Mouse (Mus musculus) left cerebral cortex, postnatal 36 days (tissue): Measurements from ENCODE around the gene Mfsd4b1. TPM values are rescaled to one million over a fixed set of nuclear protein-coding genes. Genes with fewer than 3 reads are reported as not detected.
"Not testable (repeated sequence)": the region's sequence is repeated elsewhere in the genome, so short reads cannot be mapped to it uniquely, and the experiment has no call there.

Source experiments
- DNase-seq, 2 experiments: peaks; one replicate each; pipeline ENCODE4 v3.0.0; 2021 to 2022; ENCODE audit warnings: low spot score in 2 of 2, mixed read lengths in 1 of 2
- intact Hi-C: fragments of 180-260 bp; cut with DNase I; formaldehyde crosslinking; loops from one replicate; pipeline ENCODE4 v1.15.1; 2025
- total RNA-seq, 2 experiments: library from RNA; stranded (reverse); gene quantifications; 2 replicates each; pipeline ENCODE4 v1.2.3; 2021

Mfsd4b1 gene
- total RNA-seq, 2 experiments from 2014 or later: 0.57 to 0.79 TPM

DNA sequence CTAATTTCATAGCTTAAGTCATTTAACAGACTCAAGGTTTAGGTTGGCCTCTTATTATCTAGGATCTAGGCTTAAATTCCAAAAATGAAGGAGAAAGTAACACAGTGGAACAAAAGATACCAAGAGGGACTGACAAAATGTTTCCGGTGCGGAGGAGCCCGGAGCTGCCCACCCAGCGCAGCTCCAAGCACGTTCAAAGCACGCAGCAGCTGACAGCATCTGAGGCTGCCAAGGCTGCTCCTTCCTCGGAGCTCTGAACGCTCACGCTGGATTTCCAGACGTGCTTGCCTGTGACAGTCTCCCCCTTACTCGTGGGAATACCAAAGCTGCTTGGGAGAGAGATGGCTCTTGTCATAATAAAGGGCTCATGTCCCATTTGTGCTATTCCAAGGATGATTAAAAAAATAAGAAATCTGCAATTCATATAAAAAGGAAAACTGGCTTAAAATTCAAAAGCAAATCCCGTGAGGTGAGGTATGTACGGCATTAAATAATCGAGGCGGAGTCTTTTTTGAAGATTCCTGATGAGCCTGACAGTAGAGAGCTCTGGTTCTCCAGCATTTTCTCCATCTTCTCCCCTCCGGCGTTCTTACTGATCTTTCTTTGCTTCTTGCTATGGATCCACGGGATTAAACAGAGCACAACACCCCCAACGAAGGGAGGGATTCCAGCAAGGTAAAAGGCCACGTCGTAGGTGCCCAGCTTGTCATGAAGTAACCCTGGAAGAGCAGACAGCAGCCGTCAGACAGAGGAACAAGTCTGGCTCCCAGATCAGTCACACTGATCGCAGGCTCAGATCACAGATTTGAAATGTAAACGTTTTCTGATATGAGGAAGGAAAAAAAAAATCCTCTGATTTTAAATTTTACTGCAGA lies 11.9 kb upstream of the Mfsd4b1 start:
- peak; percentile 51 to 64 for DNase-seq
- intact Hi-C loops: no loop called here

DNA sequence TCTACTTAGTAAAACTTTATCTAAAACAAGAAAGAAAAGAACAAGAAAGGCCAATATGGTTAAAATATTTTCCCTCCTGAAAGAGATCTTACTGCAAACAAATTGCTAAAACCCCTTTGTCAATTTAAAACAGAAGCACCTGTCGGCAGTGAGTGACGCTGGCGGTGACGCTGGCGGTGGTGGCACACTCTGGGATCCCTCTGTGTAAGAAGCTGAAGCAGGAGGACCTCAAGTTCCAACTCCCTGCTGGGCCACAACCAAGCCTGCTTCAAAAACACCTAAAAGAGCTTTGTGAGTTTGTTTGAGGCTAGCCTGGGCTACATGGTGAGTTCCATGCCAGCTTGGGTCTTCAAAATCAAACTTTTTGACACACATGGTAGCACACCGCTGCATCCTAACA lies 9.9 kb upstream of the Mfsd4b1 start:
- intact Hi-C loops: no loop called here
- no peak for DNase-seq

DNA sequence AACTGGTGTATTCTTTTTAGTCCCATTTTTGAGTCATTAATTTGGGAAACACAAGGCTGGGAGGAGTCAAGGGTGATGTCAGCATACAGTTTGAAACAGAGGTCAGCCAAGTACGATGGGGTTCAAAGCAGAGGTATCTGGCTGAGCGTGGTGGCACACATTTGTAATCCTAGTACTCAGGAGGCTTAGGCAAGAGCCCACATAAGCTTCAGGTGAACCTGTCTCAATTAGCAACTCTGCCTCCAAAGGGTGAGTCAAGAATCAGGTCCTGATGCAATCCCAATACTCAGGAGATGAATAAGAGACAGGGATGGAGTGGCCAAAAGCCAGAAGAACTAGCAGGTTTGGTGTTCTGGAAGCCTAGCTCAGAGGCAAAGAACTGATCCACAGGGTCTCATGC lies 7.8 kb upstream of the Mfsd4b1 start:
- intact Hi-C loops: no loop called here
- no peak for DNase-seq

- no peak for DNase-seq
- intact Hi-C loops: no loop called here
These were observed 5.6 kb upstream of the Mfsd4b1 start for GRCm38 (mm10) chr10:40030716-40031115.

- no peak for DNase-seq
- intact Hi-C loops: loop anchor here (5.0 kb wide), 1 partner anchor 72 kb away; no protein-coding TSS in a partner anchor
These were observed 4.5 kb upstream of the Mfsd4b1 start for GRCm38 (mm10) chr10:40029610-40030009.

GRCm38 (mm10) chr10:40028091-40028490 lies 3.0 kb upstream of the Mfsd4b1 start:
- intact Hi-C loops: loop anchor here (5.0 kb wide), 1 partner anchor 71 kb away; no protein-coding TSS in a partner anchor
- DNase-seq: no peak

GRCm38 (mm10) chr10:40026546-40026945 lies 1.5 kb upstream of the Mfsd4b1 start:
- intact Hi-C loops: loop anchor here (5.0 kb wide), 1 partner anchor 69 kb away; no protein-coding TSS in a partner anchor
- DNase-seq: no peak

DNA sequence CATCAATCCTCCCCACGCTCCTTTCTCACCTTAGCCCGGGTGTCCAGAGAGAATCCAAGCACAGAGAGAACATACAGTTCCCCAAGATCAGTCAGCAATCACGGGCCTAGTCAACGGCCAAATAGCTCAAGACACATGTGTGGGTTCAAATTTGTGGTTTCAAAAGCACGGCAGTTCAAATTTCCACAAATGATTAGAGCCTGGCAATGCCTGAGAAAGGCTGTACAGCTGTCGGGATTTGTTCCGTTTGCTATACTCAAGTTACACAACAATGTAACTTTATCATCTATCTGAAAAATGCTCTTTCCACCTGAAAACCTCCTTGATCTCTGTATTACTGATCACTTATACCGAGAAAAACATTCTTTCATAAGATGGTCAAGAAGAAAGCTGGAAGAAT lies 492 bp upstream of the Mfsd4b1 start:
- intact Hi-C loops: loop anchor here (5.0 kb wide), 1 partner anchor 68 kb away; no protein-coding TSS in a partner anchor
- no peak for DNase-seq

DNA sequence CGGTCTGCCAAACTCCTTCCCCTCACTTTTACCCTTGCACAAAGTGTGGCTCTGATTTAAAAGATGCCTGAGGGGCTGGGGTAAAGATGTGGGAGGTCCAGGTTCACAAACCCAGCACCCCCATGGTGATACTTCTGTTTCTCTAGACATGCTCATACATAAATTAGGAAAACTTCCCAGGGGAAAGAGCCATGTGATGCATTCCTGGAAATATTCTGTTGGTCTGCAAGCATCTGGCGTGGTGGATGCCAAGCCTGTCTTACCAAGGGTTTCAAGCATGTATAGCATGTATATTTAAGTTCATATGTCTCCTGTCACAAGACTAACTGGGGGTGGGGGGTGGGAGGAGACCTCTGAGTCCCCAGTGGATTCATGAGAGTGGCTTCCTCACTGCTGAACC lies 4.7 kb downstream of the Mfsd4b1 start:
- no peak for DNase-seq
- intact Hi-C loops: no loop called here

GRCm38 (mm10) chr10:40019492-40019891 lies 5.6 kb downstream of the Mfsd4b1 start:
- DNase-seq: no peak

GRCm38 (mm10) chr10:40018261-40018860 lies 6.7 kb downstream of the Mfsd4b1 start:
- no peak for DNase-seq
- intact Hi-C loops: no loop called here

More at GRCm38 (mm10) chr10:40019492-40019891, 5.6 kb downstream of the Mfsd4b1 start:
- intact Hi-C loops: no loop called here

DNA sequence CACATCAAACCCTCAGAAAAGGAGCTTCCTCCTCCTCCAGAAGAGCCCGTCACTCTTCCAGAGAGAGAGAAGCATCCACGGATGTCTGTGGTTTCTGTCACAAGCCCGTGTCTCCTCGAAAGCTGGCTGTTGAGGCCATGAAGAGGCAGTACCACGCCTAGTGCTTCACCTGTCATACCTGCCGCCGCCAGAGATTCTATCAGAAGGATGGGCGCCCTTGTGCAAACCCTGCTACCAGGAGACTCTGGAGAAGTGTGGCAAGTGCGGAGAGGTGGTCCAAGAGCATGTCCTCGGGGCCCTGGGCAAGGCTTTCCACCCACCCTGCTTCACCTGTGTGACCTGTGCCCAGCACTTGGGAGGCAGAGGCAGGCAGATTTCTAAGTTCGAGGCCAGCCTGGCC lies 15.5 kb downstream of the Mfsd4b1 start:
- intact Hi-C loops: no loop called here
- DNase-seq: no peak

DNA sequence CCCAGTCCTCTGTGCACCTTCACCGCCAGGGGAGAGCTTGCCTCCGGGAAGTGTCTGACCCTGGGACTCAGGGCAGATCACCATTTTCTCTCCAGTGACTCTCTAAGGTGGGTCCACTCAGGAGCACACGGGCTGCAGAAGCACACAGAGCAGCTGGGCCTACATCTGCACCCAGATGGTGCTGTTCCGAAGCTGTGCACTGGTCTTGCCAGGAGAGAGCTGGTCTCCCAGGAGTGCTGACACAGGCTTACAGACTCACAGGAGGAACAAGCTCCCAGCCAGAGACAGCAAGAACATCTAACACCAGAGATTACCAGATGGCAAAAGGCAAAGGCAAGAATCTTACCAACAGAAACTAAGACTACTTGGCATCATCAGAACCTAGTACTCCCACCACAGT lies 16.2 kb downstream of the Mfsd4b1 start:
- intact Hi-C loops, DNase-seq: not testable (repeated sequence)

GRCm38 (mm10) chr10:40007953-40008352 lies 17.1 kb downstream of the Mfsd4b1 start:
- intact Hi-C loops: no loop called here
- DNase-seq: no peak

- intact Hi-C loops: no loop called here
- DNase-seq: no peak
These were observed 18.1 kb downstream of the Mfsd4b1 start for GRCm38 (mm10) chr10:40006963-40007362.

- DNase-seq: no peak
- intact Hi-C loops: no loop called here
These were observed 24.3 kb downstream of the Mfsd4b1 start for GRCm38 (mm10) chr10:40000746-40001145.

DNA sequence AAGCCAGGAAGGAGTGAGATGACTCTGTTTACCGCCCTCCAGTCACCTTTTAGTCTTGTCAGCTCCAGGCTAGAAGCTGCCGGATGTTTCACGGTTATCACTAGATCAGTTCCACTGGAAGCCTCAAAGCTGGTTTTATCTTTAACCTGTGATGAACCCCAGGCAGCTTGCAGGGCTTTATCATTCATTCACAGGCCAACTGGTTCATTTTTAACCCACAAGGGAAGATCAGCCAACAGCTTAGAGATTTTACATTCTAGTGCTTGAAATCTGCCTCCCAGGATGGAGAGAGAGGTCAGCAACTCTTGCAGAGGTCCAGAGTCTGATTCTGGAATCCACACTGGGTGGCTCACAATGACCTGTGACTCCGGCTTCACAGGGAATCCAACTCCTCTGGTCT lies 33.9 kb downstream of the Mfsd4b1 start:
- DNase-seq: no peak
- intact Hi-C loops: no loop called here

DNA sequence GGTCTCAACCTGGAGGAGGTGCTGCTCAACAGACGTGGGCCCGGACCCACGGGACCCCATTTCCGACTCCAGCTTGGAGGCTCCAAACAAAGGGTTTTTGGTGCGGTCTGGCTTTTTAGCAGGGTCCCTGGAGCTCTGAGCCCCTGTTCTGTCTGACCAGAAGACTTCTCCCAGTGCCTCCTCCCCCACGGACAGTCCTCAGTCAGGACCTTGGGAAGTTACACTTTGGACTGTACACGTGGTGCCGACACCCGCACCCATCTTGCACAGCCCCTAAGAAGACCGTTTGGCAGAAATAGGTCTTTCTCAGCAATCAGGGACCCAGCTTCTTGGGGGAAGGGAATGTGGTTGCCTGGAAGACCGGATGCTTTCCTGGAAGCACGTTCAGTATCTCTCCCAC lies 38.6 kb downstream of the Mfsd4b1 start, which contains the start of gene Mfsd4b5:
Mfsd4b5 (minus strand) TSS at position 181 of the 400 bp plus-strand sequence.
- DNase-seq: no peak
- intact Hi-C loops: no loop called here

- intact Hi-C loops: no loop called here
- no peak for DNase-seq
These were observed 42.5 kb downstream of the Mfsd4b1 start for GRCm38 (mm10) chr10:39982604-39983003.

DNA sequence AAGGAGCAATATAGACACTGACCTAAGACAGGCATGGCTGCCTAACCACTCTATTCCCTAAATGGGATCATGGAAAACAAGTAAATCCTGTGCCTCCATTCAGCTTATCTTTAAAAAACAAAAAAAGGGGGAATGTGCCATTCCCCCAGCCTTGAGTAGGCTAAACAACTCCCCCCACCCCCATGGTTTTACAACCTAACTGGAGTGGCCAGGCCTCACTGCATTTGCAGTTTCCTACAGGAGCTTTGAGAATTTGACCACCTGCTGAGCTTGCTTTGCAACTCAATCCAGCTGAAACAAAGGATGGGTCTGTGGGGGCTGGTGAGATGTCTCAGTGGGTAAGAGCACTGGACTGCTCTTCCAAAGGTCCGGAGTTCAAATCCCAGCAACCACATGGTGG lies 46.8 kb downstream of the Mfsd4b1 start:
- DNase-seq: no peak
- intact Hi-C loops: no loop called here

GRCm38 (mm10) chr10:39977346-39977745 lies 47.7 kb downstream of the Mfsd4b1 start:
- no peak for DNase-seq
- intact Hi-C loops: no loop called here
